Mouse (Mus musculus) liver, postnatal 0 days (tissue): ENCODE data around the gene Fads3. TPM values are rescaled to one million over a fixed set of nuclear protein-coding genes. Genes with fewer than 3 reads are reported as not detected.

Source experiments
- ATAC-seq: fragments of 200-750 bp; cut with Nextera tagmentation; 2 replicates; pipeline ENCODE4 v1.8.0; 2017; ENCODE audit warnings: mild to moderate bottlenecking, moderate library complexity
- DNase-seq: peaks from one replicate; pipeline ENCODE4 v3.0.0-alpha.2; 2016
- H3K27ac ChIP-seq: fragments of 300-500 bp; sonication (generic); 2 replicates; pipeline ENCODE4 v1.5.1; 2014; ENCODE audit warnings: antibody characterized with exemption, moderate library complexity, mild to moderate bottlenecking, low read depth
- H3K27me3 ChIP-seq: fragments of 300-500 bp; sonication (generic); 2 replicates; pipeline ENCODE4 v1.6.1; 2014; ENCODE audit warnings: low read length, control low read depth, mixed read lengths; ENCODE audit not compliant: insufficient read depth
- H3K36me3 ChIP-seq: fragments of 300-500 bp; sonication (generic); replicated peaks from 2 replicates; pipeline ENCODE4 v1.6.1; 2014; ENCODE audit warnings: mild to moderate bottlenecking, control low read depth, low read length, moderate library complexity, mixed read lengths; ENCODE audit not compliant: insufficient read depth
- H3K4me1 ChIP-seq: fragments of 300-500 bp; sonication (generic); 2 replicates; pipeline ENCODE4 v1.6.1; 2014; ENCODE audit warnings: antibody characterized with exemption, mild to moderate bottlenecking, control low read depth; ENCODE audit not compliant: insufficient read depth
- H3K4me2 ChIP-seq: fragments of 300-500 bp; sonication (generic); 2 replicates; pipeline ENCODE4 v1.6.1; 2014; ENCODE audit warnings: low read depth, mild to moderate bottlenecking, low read length, moderate library complexity, mixed read lengths
- H3K4me3 ChIP-seq: fragments of 300-500 bp; sonication (generic); 2 replicates; pipeline ENCODE4 v1.5.1; 2014; ENCODE audit warnings: low read depth, low read length
- H3K9ac ChIP-seq: fragments of 300-500 bp; sonication (generic); replicated peaks from 2 replicates; pipeline ENCODE4 v1.6.1; 2014; ENCODE audit warnings: mild to moderate bottlenecking, moderate library complexity
- H3K9me3 ChIP-seq: fragments of 300-500 bp; sonication (generic); 2 replicates; pipeline ENCODE4 v1.6.1; 2016; ENCODE audit warnings: mild to moderate bottlenecking, control low read depth, low read length, mixed read lengths
- CTCF ChIP-seq: sonication (generic); IDR thresholded peaks from 2 replicates; pipeline ENCODE4 v1.5.1; 2016; ENCODE audit warnings: antibody characterized with exemption, low read depth
- EP300 ChIP-seq: IDR thresholded peaks from 2 replicates; pipeline ENCODE4 v1.6.1; 2016; ENCODE audit warnings: antibody characterized with exemption, low read depth, mild to moderate bottlenecking
- WGBS: fragments of 180-500 bp; shearing (Covaris S2); extraction: QIAGEN DNeasy Blood & Tissue Kit; methylation state at CpG from one replicate; pipeline ENCODE4 v1.1.7; 2014; ENCODE audit not compliant: insufficient replicate concordance; 5-methylcytosine and 5-hydroxymethylcytosine counted together
- polyA plus RNA-seq: library from polyadenylated mRNA; unstranded; fragments of >200 nt; fragmentation: Nextera tagmentation; extraction: Ambion mirVana; gene quantifications from 2 replicates; pipeline ENCODE4 v1.2.1, GENCODE M21; 2015

Gene Fads3
- polyA plus RNA-seq, 1 experiment from 2014 or later = 1.7 TPM

DNA sequence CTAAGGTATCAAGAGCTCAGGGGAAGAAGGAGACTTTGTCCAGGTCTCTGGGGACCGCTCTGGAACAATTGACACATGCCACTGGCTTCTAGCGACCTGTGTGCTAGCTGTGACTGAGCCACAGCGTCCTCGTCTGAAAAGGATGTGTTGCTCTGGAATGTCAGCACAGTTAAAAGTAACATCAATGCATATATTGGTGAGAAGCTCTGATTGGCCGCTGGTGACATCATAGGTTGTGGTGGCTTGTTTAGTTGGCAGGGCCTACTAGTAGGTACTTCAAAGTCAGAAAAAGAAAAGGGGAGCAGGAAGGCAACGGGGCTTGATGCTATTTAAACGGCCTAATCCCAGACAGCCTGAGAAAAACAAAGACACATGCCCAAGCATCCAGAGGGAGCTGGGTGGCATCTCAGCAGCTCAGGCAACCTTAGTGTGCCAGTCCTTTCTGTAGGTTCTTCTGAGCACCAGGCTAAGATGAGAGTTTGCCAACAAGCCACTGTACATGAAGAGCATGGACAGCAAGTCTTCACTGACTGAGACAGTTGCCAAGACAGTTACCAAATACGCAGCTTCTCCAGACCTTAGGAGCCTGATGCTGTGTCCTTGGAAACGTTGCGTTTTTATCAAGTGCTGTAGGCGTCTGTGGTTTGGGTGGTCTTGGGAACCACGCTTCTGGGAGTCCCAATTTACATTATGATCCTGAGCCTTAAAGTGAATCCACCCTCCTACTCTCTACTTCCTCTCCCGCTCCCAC lies 42.5 kb upstream of the Fads3 start:
- 61% methylated on average over 13 of the region's 13 CpGs for whole genome bisulfite sequencing
- no peak for TF ChIP-seq CTCF
- TF ChIP-seq EP300 = no peak
- ATAC-seq (no peak), DNase-seq (no peak)
- no peak overlapping the region for H3K4me3 ChIP-seq
- no peak overlapping the region for H3K4me2 ChIP-seq
- H3K9me3 ChIP-seq = 0 out of 2 replicates have a peak, but pooled peaks cover 3% of the 10 kb centered on the region
- no peaks in the 10 kb centered on the region for H3K27me3 ChIP-seq
- no peak overlapping the region for H3K27ac ChIP-seq
- H3K4me1 ChIP-seq = no peaks in the 10 kb centered on the region
- H3K36me3 ChIP-seq = no peaks in the 10 kb centered on the region
- H3K9ac ChIP-seq = no peak overlapping the region

DNA sequence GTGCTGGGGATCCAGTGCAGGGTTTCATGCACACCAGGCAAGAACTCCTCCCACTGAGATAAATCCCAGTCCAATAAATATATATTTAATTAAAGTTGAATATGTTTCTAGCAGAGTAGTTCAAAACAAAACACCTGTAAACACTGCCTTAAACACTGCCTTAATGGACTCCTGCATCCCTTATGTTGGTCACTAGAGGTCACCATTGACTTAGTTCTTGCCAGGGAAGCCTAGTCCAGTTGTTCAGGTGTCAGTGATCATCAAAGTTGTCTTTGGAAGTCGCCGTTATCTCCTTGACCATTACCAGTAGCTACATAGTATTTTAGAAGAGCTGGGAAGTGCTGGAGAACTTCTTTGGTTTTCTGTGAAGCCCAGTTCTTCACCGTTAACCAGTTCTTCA lies 41.0 kb upstream of the Fads3 start:
- 26% methylated on average over 3 of the region's 3 CpGs for WGBS
- ATAC-seq = peak; percentile 73
- Histone ChIP-seq H3K4me1 (no peaks in the 10 kb centered on the region), H3K27ac (no peak overlapping the region), H3K9ac (no peak overlapping the region), H3K4me2 (no peak overlapping the region), H3K27me3 (no peaks in the 10 kb centered on the region), H3K4me3 (no peak overlapping the region), H3K9me3 (0 out of 2 replicates have a peak, but pooled peaks cover 3% of the 10 kb centered on the region), H3K36me3 (no peaks in the 10 kb centered on the region)
- no peak for DNase-seq
- no peak for TF ChIP-seq EP300
- peak; percentile 95 for TF ChIP-seq CTCF

- 76% methylated on average over 7 of the region's 7 CpGs for WGBS
- no peak within 1 kb of the TSS for H3K27ac ChIP-seq
- no peak for TF ChIP-seq EP300
- TF ChIP-seq CTCF = no peak
- H3K36me3 ChIP-seq = no peaks in the 10 kb centered on the region
- DNase-seq = no peak
- H3K4me1 ChIP-seq = no peaks in the 10 kb centered on the region
- H3K9ac ChIP-seq = no peak within 1 kb of the TSS
- H3K27me3 ChIP-seq = no peaks in the 10 kb centered on the region
- H3K4me2 ChIP-seq = no peak within 1 kb of the TSS
- H3K4me3 ChIP-seq = no peak within 1 kb of the TSS
- no peak for ATAC-seq
- H3K9me3 ChIP-seq = 0 out of 2 replicates have a peak, but pooled peaks cover 3% of the 10 kb centered on the region
Measured at GRCm38 (mm10) chr19:10001206-10001969, 40.0 kb upstream of the Fads3 start, which contains the start of the genes Best1 and Rab3il1. Gene Best1, minus strand, starts transcription at chr19:10001633. Gene Rab3il1, plus strand, starts transcription at chr19:10001669.

- Histone ChIP-seq H3K9me3 (0 out of 2 replicates have a peak, but pooled peaks cover 3% of the 10 kb centered on the region), H3K4me2 (no peak overlapping the region), H3K27me3 (no peaks in the 10 kb centered on the region), H3K4me3 (no peak overlapping the region), H3K4me1 (no peaks in the 10 kb centered on the region), H3K9ac (no peak overlapping the region), H3K36me3 (no peaks in the 10 kb centered on the region), H3K27ac (no peak overlapping the region)
- no peak for ATAC-seq
- TF ChIP-seq CTCF (no peak), EP300 (no peak)
- 88% methylated on average over 1 of the region's 1 CpGs for WGBS
- no peak for DNase-seq
Measured at GRCm38 (mm10) chr19:10003696-10004095, 37.7 kb upstream of the Fads3 start.

DNA sequence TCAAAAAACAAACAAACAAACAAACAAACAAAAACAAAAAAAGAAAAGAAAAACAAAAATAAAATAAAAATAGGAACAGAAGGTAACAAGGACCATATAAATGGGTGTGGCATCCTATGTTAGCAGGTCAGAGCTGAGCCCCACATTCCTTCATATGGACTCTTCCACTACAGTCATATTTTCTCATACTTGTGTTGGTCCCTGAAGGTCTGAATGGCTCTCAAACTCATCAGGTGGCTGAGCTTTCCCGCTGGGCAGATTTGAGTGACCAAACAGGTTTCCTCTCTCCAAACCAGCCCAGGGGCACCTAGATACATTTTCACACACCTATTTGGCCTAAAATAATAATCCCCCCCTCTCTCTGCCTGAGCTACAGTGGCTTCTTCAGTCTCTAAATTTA lies 30.0 kb upstream of the Fads3 start:
- H3K36me3 ChIP-seq = no peaks in the 10 kb centered on the region
- no peak for DNase-seq
- H3K27me3 ChIP-seq = no peaks in the 10 kb centered on the region
- WGBS = 67% methylated on average over 1 of the region's 1 CpGs
- ATAC-seq = no peak
- H3K4me2 ChIP-seq = no peak overlapping the region
- H3K4me1 ChIP-seq = peaks cover 19% of the 10 kb centered on the region
- no peak overlapping the region for H3K27ac ChIP-seq
- no peak overlapping the region for H3K4me3 ChIP-seq
- H3K9ac ChIP-seq = no peak overlapping the region
- no peaks in the 10 kb centered on the region for H3K9me3 ChIP-seq
- TF ChIP-seq CTCF (no peak), EP300 (no peak)

- WGBS = 60% methylated on average over 6 of the region's 6 CpGs
- Histone ChIP-seq H3K9me3 (no peaks in the 10 kb centered on the region), H3K4me1 (peaks cover 26% of the 10 kb centered on the region), H3K4me2 (0 out of 2 replicates have a peak overlapping the region, but pooled peaks have one; percentile 94), H3K9ac (no peak overlapping the region; the same call in 1 of the 2 replicates), H3K27ac (peak overlapping the region; percentile 82), H3K4me3 (no peak overlapping the region), H3K27me3 (no peaks in the 10 kb centered on the region), H3K36me3 (no peaks in the 10 kb centered on the region)
- ATAC-seq (no peak), DNase-seq (no peak)
- TF ChIP-seq CTCF (no peak), EP300 (no peak)
Measured at GRCm38 (mm10) chr19:10012827-10013278, 28.5 kb upstream of the Fads3 start.
